8 mouse cellular contexts compared by ENCODE assay signal in genomic region chr17:83937576-83937975, GRCm38 (mm10).
A peak's percentile ranks its signal among the peaks of the same experiment; 100 is the strongest.
DNase-seq lines count a peak whose midpoint lies in the region; TF ChIP-seq lines count a peak whose summit lies in the region.

No protein-coding gene starts in this region.

- peak; percentile 57 for DNase-seq in gastrocnemius, postnatal 10 days
- no peak for DNase-seq in gastrocnemius, adult 8-10 months (ENCODE audit: low spot score in 2 of 2)
- DNase-seq in adipocyte (ENCODE audit: low spot score) = peak; percentile 69
- DNase-seq in heart, adult 2 months = peak; percentile 64 to 74
- peak; percentile 65 to 73 for DNase-seq in layer of hippocampus, postnatal 10 days (ENCODE audit: low spot score in 2 of 2)
- DNase-seq in right cerebral cortex, postnatal 4 days = peak; percentile 39
- DNase-seq in natural killer cell, adult 2 months (ENCODE audit: low spot score in 2 of 2) = no peak
- DNase-seq in thymus, postnatal 4 days = no peak

- peaks cover 20% of the 10 kb centered on the region for H3K4me1 ChIP-seq in heart, adult 2 months (ENCODE audit: control insufficient read depth, insufficient read depth, low read length)

- no peaks in the 10 kb centered on the region for H3K27me3 ChIP-seq in heart, adult 2 months (ENCODE audit: control insufficient read depth, insufficient read depth, low read length)

- H3K4me3 ChIP-seq in heart, adult 2 months = no peak overlapping the region

- no peaks in the 10 kb centered on the region; the same call in 1 of the 2 replicates for H3K36me3 ChIP-seq in heart, adult 2 months (ENCODE audit: control insufficient read depth, insufficient read depth, low read length)

- no peak for TF ChIP-seq CTCF in heart, adult 2 months (IDR thresholded peaks at IDR 0.05)

- intact Hi-C loops in heart, adult 2 months (cut with DNase I) = no loop called here

- peak overlapping the region; percentile 64 for H3K27ac ChIP-seq in heart, adult 2 months

- no peak overlapping the region for H3K9ac ChIP-seq in heart, adult 2 months (ENCODE audit: low read depth, low read length)

- H3K79me2 ChIP-seq in heart, adult 2 months (replicated peaks; ENCODE audit: control insufficient read depth, insufficient read depth, low read length) = no peaks in the 10 kb centered on the region

- no peak for TF ChIP-seq POLR2A in heart, adult 2 months (IDR thresholded peaks at IDR 0.05; ENCODE audit: insufficient read depth, low read depth, low read length)

- no peak for TF ChIP-seq EP300 in heart, adult 2 months (IDR thresholded peaks at IDR 0.05; ENCODE audit: insufficient read depth, low read depth, low read length)

- WGBS in heart, adult 2 months = 26% methylated on average over 10 of the region's 10 CpGs

Comparison
In these comparisons a context has a peak if more than half of its experiments do, and no peak if none do; other contexts are left out.
1. DNase-seq: peak in gastrocnemius, postnatal 10 days (single experiment), adipocyte (single experiment), heart, adult 2 months (2 of 2), layer of hippocampus, postnatal 10 days (2 of 2) and right cerebral cortex, postnatal 4 days (single experiment); none in gastrocnemius, adult 8-10 months (0 of 2), natural killer cell, adult 2 months (0 of 2) and thymus, postnatal 4 days (single experiment).